Mouse (Mus musculus) lung, embryonic 14.5 days (tissue): ENCODE measurements around the gene Prr5l. TPM values are rescaled to one million over a fixed set of nuclear protein-coding genes. Genes with fewer than 3 reads are reported as not detected.
A peak's percentile ranks its signal among the peaks of the same experiment; 100 is the strongest.

Source experiments
- ATAC-seq: fragments of 200-750 bp; cut with Nextera tagmentation; 2 replicates; pipeline ENCODE4 v1.8.0; 2017; ENCODE audit warnings: mild to moderate bottlenecking, moderate TSS enrichment, moderate library complexity; ENCODE audit not compliant: insufficient read depth
- DNase-seq: peaks from one replicate; pipeline ENCODE4 v3.0.0-alpha.2; 2015
- H3K27ac ChIP-seq: fragments of 300-500 bp; sonication (generic); 2 replicates; pipeline ENCODE4 v1.5.1; 2014; ENCODE audit warnings: low read depth, mild to moderate bottlenecking, moderate library complexity
- H3K27me3 ChIP-seq: fragments of 300-500 bp; sonication (generic); 2 replicates; pipeline ENCODE4 v1.6.1; 2014; ENCODE audit warnings: low read length, control low read depth; ENCODE audit not compliant: insufficient read depth
- H3K36me3 ChIP-seq: fragments of 300-500 bp; sonication (generic); 2 replicates; pipeline ENCODE4 v1.6.1; 2014; ENCODE audit warnings: control low read depth; ENCODE audit not compliant: insufficient read depth
- H3K4me1 ChIP-seq: fragments of 300-500 bp; sonication (generic); 2 replicates; pipeline ENCODE4 v1.6.1; 2014; ENCODE audit warnings: antibody characterized with exemption, control low read depth; ENCODE audit not compliant: insufficient read depth
- H3K4me2 ChIP-seq: fragments of 300-500 bp; sonication (generic); 2 replicates; pipeline ENCODE4 v1.6.1; 2014; ENCODE audit warnings: mild to moderate bottlenecking
- H3K4me3 ChIP-seq: fragments of 300-500 bp; sonication (generic); 2 replicates; pipeline ENCODE4 v1.5.1; 2014; ENCODE audit warnings: low read depth, low read length
- H3K9ac ChIP-seq: fragments of 300-500 bp; sonication (generic); 2 replicates; pipeline ENCODE4 v1.6.1; 2014
- H3K9me3 ChIP-seq: fragments of 300-500 bp; sonication (generic); 2 replicates; pipeline ENCODE4 v1.6.1; 2016; ENCODE audit warnings: low read depth, low read length, control low read depth
- CTCF ChIP-seq: IDR thresholded peaks from 2 replicates; pipeline ENCODE4 v1.5.1; 2016; ENCODE audit warnings: antibody characterized with exemption, low read depth
- WGBS: fragments of 180-500 bp; shearing (Covaris S2); extraction: QIAGEN DNeasy Blood & Tissue Kit; methylation state at CpG from one replicate; pipeline ENCODE4 v1.1.7; 2014; 5-methylcytosine and 5-hydroxymethylcytosine counted together
- polyA plus RNA-seq: library from polyadenylated mRNA; unstranded; fragments of >200 nt; fragmentation: Nextera tagmentation; extraction: Ambion mirVana; gene quantifications from 2 replicates; pipeline ENCODE4 v1.2.1, GENCODE M21; 2014

Prr5l gene
- polyA plus RNA-seq, 1 experiment from 2014 or later = 48.9 TPM

GRCm38 (mm10) chr2:101826950-101827600 lies 55.8 kb downstream of the Prr5l start:
- no peak for ATAC-seq
- Histone ChIP-seq H3K27me3 (no peaks in the 10 kb centered on the region), H3K9me3 (no peaks in the 10 kb centered on the region), H3K4me1 (peaks cover 16% of the 10 kb centered on the region), H3K4me2 (no peak overlapping the region), H3K9ac (no peak overlapping the region), H3K36me3 (no peaks in the 10 kb centered on the region), H3K27ac (peak overlapping the region; percentile 69), H3K4me3 (no peak overlapping the region)
- WGBS = 81% methylated on average over 3 of the region's 3 CpGs
- no peak for TF ChIP-seq CTCF
- no peak for DNase-seq

- WGBS = 79% methylated on average over 2 of the region's 2 CpGs
- no peak for DNase-seq
- Histone ChIP-seq H3K36me3 (no peaks in the 10 kb centered on the region), H3K4me1 (peaks cover 16% of the 10 kb centered on the region), H3K4me3 (no peak overlapping the region), H3K27ac (no peak overlapping the region), H3K4me2 (no peak overlapping the region), H3K9me3 (no peaks in the 10 kb centered on the region), H3K9ac (no peak overlapping the region), H3K27me3 (no peaks in the 10 kb centered on the region)
- ATAC-seq = no peak
- TF ChIP-seq CTCF = no peak
Measured at GRCm38 (mm10) chr2:101826186-101826707, 56.6 kb downstream of the Prr5l start.

- ATAC-seq (no peak), DNase-seq (no peak)
- Histone ChIP-seq H3K27ac (no peak overlapping the region), H3K9me3 (no peaks in the 10 kb centered on the region), H3K4me1 (peaks cover 13% of the 10 kb centered on the region), H3K36me3 (no peaks in the 10 kb centered on the region), H3K4me3 (no peak overlapping the region), H3K9ac (no peak overlapping the region), H3K27me3 (no peaks in the 10 kb centered on the region), H3K4me2 (no peak overlapping the region)
- TF ChIP-seq CTCF = no peak
- 68% methylated on average over 9 of the region's 9 CpGs for WGBS
Measured at GRCm38 (mm10) chr2:101825226-101826120, 57.4 kb downstream of the Prr5l start.

GRCm38 (mm10) chr2:101823821-101824220 lies 59.0 kb downstream of the Prr5l start:
- no peak overlapping the region for H3K9ac ChIP-seq
- no peaks in the 10 kb centered on the region for H3K27me3 ChIP-seq
- WGBS = 51% methylated on average over 4 of the region's 4 CpGs
- H3K4me1 ChIP-seq = peaks cover 10% of the 10 kb centered on the region
- H3K4me2 ChIP-seq = no peak overlapping the region
- no peaks in the 10 kb centered on the region for H3K36me3 ChIP-seq
- ATAC-seq = no peak
- H3K27ac ChIP-seq = no peak overlapping the region
- H3K9me3 ChIP-seq = no peaks in the 10 kb centered on the region
- TF ChIP-seq CTCF = no peak
- H3K4me3 ChIP-seq = no peak overlapping the region
- no peak for DNase-seq

- 63% methylated on average over 13 of the region's 13 CpGs for WGBS
- H3K27ac ChIP-seq = peak overlapping the region; percentile 58; the same call in 1 of the 2 replicates
- peaks cover 6% of the 10 kb centered on the region for H3K4me1 ChIP-seq
- H3K9me3 ChIP-seq = no peaks in the 10 kb centered on the region
- no peak overlapping the region for H3K9ac ChIP-seq
- no peaks in the 10 kb centered on the region for H3K27me3 ChIP-seq
- H3K36me3 ChIP-seq = no peaks in the 10 kb centered on the region
- no peak overlapping the region for H3K4me3 ChIP-seq
- no peak overlapping the region for H3K4me2 ChIP-seq
- TF ChIP-seq CTCF = no peak
- ATAC-seq = peak; percentile 36; the same call in 1 of the 2 replicates
- peak; percentile 53 for DNase-seq
Measured at GRCm38 (mm10) chr2:101822785-101823184, 60.0 kb downstream of the Prr5l start.

GRCm38 (mm10) chr2:101820816-101821215 lies 62.0 kb downstream of the Prr5l start:
- Histone ChIP-seq H3K4me1 (no peaks in the 10 kb centered on the region), H3K4me2 (no peak overlapping the region), H3K36me3 (no peaks in the 10 kb centered on the region), H3K4me3 (no peak overlapping the region), H3K27me3 (no peaks in the 10 kb centered on the region), H3K9me3 (no peaks in the 10 kb centered on the region), H3K9ac (no peak overlapping the region), H3K27ac (no peak overlapping the region; the same call in 1 of the 2 replicates)
- WGBS = 48% methylated on average over 1 of the region's 1 CpGs
- DNase-seq (no peak), ATAC-seq (no peak)
- no peak for TF ChIP-seq CTCF
